Mouse (Mus musculus) ES-Bruce4 (cell line): Measurements from ENCODE around the gene Gal3st4.

Source experiments
- CTCF ChIP-seq: IDR thresholded peaks from one replicate; pipeline ENCODE4 v1.8.1; 2011; ENCODE audit warnings: low read depth, low read length
- EP300 ChIP-seq: IDR thresholded peaks from 2 replicates; pipeline ENCODE4 v1.6.1; 2011; ENCODE audit warnings: low read depth, low read length; ENCODE audit not compliant: insufficient read depth
- POLR2A ChIP-seq: IDR thresholded peaks from one replicate; pipeline ENCODE4 v1.8.1; 2011; ENCODE audit warnings: low read length; ENCODE audit not compliant: insufficient read depth

- TF ChIP-seq CTCF (no peak), EP300 (peak; percentile 80), POLR2A (no peak)
Measured at GRCm38 (mm10) chr5:138279585-138280424, 7.2 kb upstream of the Gal3st4 start, which contains the start of the genes Gm43720, Gpc2 and Stag3.
